Mouse (Mus musculus): ENCODE results near the gene Nr1h2. TPM values are rescaled to one million over a fixed set of nuclear protein-coding genes. Genes with fewer than 3 reads are reported as not detected.

Nr1h2 gene
- total and polyA plus RNA-seq, 3 experiments: 49.7 to 84.8 (median 53.7) TPM

GRCm38 (mm10) chr7:44534656-44535441 is 18.9 kb downstream of the Nr1h2 start:
- no peaks in the 10 kb centered on the region for H3K27me3 ChIP-seq (ENCODE audit: control insufficient read depth, insufficient read depth, low read length)
- 89% methylated on average over 19 of the region's 19 CpGs for WGBS
- no peak for TF ChIP-seq CTCF (IDR thresholded peaks at IDR 0.05)
- no peak for TF ChIP-seq EP300 (IDR thresholded peaks at IDR 0.05; ENCODE audit: insufficient read depth, low read depth, low read length)
- TF ChIP-seq POLR2A (IDR thresholded peaks at IDR 0.05; ENCODE audit: insufficient read depth, low read depth, low read length): no peak
- intact Hi-C loops (cut with DNase I): no loop called here
- no peaks in the 10 kb centered on the region for H3K4me1 ChIP-seq (ENCODE audit: control insufficient read depth, insufficient read depth, low read length)
- H3K4me3 ChIP-seq: no peak overlapping the region
- no peak for DNase-seq
- no peaks in the 10 kb centered on the region for H3K79me2 ChIP-seq (replicated peaks; ENCODE audit: control insufficient read depth, insufficient read depth, low read length)
- H3K36me3 ChIP-seq (ENCODE audit: control insufficient read depth, insufficient read depth, low read length): no peaks in the 10 kb centered on the region
- no peak overlapping the region for H3K9ac ChIP-seq (ENCODE audit: low read depth, low read length)
- H3K27ac ChIP-seq: no peak overlapping the region

DNA sequence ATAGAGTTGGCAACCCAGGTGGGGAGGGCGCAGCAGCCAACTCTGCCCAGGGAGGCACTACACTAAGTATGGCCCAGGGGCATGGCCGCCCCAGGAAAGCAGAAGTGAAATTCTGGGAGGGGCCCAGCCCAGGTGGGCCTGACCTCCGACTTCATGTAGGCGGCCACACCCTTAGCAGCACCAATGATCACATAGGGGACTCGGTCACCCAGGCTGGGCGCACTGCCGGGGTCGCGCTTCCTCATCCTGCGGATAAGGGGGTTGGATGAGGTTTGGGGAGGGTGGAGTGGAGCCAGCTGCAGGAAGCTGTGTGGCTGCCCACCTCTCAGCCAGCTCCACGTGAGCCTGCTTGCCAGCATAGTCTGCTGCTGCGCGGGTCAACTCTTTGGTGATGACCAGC is 19.5 kb downstream of the Nr1h2 start:
- intact Hi-C loops (cut with DNase I): no loop called here
- Histone ChIP-seq H3K4me1 (ENCODE audit: control insufficient read depth, insufficient read depth, low read length) (no peaks in the 10 kb centered on the region), H3K4me3 (no peak overlapping the region), H3K79me2 (replicated peaks; ENCODE audit: control insufficient read depth, insufficient read depth, low read length) (no peaks in the 10 kb centered on the region), H3K27me3 (ENCODE audit: control insufficient read depth, insufficient read depth, low read length) (no peaks in the 10 kb centered on the region), H3K27ac (no peak overlapping the region), H3K9ac (ENCODE audit: low read depth, low read length) (no peak overlapping the region), H3K36me3 (ENCODE audit: control insufficient read depth, insufficient read depth, low read length) (no peaks in the 10 kb centered on the region)
- 85% methylated on average over 13 of the region's 13 CpGs for WGBS
- DNase-seq: peak in 1 of 2 experiments; percentile 56
- TF ChIP-seq CTCF (IDR thresholded peaks at IDR 0.05): no peak
- TF ChIP-seq POLR2A (IDR thresholded peaks at IDR 0.05; ENCODE audit: insufficient read depth, low read depth, low read length): no peak
- no peak for TF ChIP-seq EP300 (IDR thresholded peaks at IDR 0.05; ENCODE audit: insufficient read depth, low read depth, low read length)

GRCm38 (mm10) chr7:44533746-44534045 is 20.1 kb downstream of the Nr1h2 start:
- Histone ChIP-seq H3K36me3 (ENCODE audit: control insufficient read depth, insufficient read depth, low read length) (no peaks in the 10 kb centered on the region), H3K4me1 (ENCODE audit: control insufficient read depth, insufficient read depth, low read length) (no peaks in the 10 kb centered on the region), H3K79me2 (replicated peaks; ENCODE audit: control insufficient read depth, insufficient read depth, low read length) (no peaks in the 10 kb centered on the region), H3K27me3 (ENCODE audit: control insufficient read depth, insufficient read depth, low read length) (no peaks in the 10 kb centered on the region), H3K4me3 (no peak overlapping the region), H3K9ac (ENCODE audit: low read depth, low read length) (no peak overlapping the region), H3K27ac (no peak overlapping the region)
- intact Hi-C loops (cut with DNase I): no loop called here
- TF ChIP-seq CTCF (IDR thresholded peaks at IDR 0.05) (no peak), POLR2A (IDR thresholded peaks at IDR 0.05; ENCODE audit: insufficient read depth, low read depth, low read length) (no peak), EP300 (IDR thresholded peaks at IDR 0.05; ENCODE audit: insufficient read depth, low read depth, low read length) (no peak)
- no peak for DNase-seq
- WGBS: 89% methylated on average over 12 of the region's 12 CpGs

DNA sequence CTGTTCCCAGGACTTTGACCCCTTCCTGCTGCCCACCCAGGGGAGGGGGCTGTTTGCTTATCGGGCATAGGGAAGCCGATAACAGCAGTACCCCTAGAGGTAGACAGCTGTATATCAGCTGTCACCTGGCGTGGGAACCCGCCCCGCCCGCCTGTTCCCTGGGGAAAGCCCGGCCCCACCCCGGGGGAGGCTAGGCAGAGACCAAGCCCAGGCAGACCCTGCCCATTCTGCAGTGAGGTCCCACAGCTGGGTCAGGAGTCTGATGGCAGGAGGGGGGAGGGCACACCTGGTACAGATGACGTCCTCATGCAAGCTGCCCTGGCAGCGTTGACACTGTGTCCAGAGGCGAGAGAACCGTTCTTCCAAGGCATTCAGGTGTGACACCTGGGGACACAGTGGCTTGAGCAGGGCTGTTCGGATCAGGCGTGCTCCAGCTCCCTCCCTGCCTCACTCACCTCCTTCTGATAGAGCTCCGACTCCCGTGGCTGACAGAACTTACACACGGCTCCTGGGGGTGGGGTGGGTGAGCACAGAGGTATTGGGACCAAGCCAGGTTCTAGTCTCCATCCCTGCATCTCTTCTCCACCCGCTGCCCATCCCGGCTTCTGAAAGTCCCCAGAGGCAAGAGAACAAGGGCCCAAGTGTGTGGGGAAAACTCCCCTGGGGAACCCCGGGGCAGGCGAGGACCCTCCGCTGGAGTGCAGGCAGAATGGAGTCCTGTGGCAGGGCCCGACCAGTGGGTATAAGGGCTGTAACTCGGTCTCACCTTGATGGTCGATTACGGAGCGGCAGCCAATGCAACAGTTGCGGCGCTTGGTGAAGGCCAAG is 20.6 kb downstream of the Nr1h2 start:
- no peaks in the 10 kb centered on the region for H3K27me3 ChIP-seq (ENCODE audit: control insufficient read depth, insufficient read depth, low read length)
- no peak for TF ChIP-seq POLR2A (IDR thresholded peaks at IDR 0.05; ENCODE audit: insufficient read depth, low read depth, low read length)
- no peak for TF ChIP-seq CTCF (IDR thresholded peaks at IDR 0.05)
- TF ChIP-seq EP300 (IDR thresholded peaks at IDR 0.05; ENCODE audit: insufficient read depth, low read depth, low read length): no peak
- no peaks in the 10 kb centered on the region for H3K4me1 ChIP-seq (ENCODE audit: control insufficient read depth, insufficient read depth, low read length)
- 90% methylated on average over 29 of the region's 29 CpGs for WGBS
- intact Hi-C loops (cut with DNase I): no loop called here
- H3K4me3 ChIP-seq: no peak overlapping the region
- H3K9ac ChIP-seq (ENCODE audit: low read depth, low read length): no peak overlapping the region
- no peak overlapping the region for H3K27ac ChIP-seq
- no peaks in the 10 kb centered on the region for H3K36me3 ChIP-seq (ENCODE audit: control insufficient read depth, insufficient read depth, low read length)
- no peak for DNase-seq
- H3K79me2 ChIP-seq (replicated peaks; ENCODE audit: control insufficient read depth, insufficient read depth, low read length): no peaks in the 10 kb centered on the region

DNA sequence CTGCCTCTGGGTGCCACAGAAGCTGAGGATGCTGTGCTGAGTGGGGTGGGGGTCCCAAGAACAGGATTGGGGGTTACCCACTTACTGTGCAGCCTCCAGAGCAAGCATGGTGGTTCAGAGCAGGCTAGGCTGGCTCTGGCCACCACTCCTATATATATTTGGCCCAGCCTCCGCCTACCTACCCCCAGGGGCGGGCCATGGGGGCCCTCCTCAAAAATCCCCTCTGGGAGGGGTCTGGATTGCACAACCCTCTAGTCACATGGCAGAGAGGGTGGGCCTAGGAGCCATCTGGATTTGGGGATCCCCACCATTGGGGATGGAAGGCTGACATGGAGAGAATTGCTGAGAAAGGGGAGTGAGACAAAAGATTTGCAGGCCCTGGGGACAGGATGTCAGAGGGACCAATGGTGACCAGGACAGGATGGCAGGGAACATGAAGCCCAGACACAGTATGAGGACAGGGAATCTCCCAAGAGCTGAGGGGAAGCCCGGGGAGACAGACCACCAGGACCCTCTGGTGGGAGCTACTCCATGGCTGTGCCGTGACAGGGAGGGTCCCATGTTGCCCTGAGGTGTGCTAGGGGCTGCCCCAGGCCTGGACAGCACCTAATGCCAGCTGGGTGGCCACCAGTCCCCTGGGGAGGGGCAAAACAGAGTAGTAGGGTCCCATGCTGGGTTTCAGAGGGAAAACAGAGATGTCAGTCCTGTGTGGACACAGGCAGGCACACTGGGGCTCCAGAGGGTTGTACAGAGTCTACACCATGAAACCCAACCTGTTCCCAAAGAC is 21.6 kb downstream of the Nr1h2 start, which contains the start of gene Spib:
Gene Spib, minus strand, starts transcription at position 126 of the 787 bp plus-strand sequence.
- DNase-seq: no peak
- no peaks in the 10 kb centered on the region for H3K36me3 ChIP-seq (ENCODE audit: control insufficient read depth, insufficient read depth, low read length)
- no peak within 1 kb of the TSS for H3K27ac ChIP-seq
- no peaks in the 10 kb centered on the region for H3K4me1 ChIP-seq (ENCODE audit: control insufficient read depth, insufficient read depth, low read length)
- 77% methylated on average over 4 of the region's 4 CpGs for WGBS
- TF ChIP-seq POLR2A (IDR thresholded peaks at IDR 0.05; ENCODE audit: insufficient read depth, low read depth, low read length): no peak
- no peak for TF ChIP-seq CTCF (IDR thresholded peaks at IDR 0.05)
- no peak for TF ChIP-seq EP300 (IDR thresholded peaks at IDR 0.05; ENCODE audit: insufficient read depth, low read depth, low read length)
- H3K79me2 ChIP-seq (replicated peaks; ENCODE audit: control insufficient read depth, insufficient read depth, low read length): no peaks in the 10 kb centered on the region
- intact Hi-C loops (cut with DNase I): no loop called here
- no peaks in the 10 kb centered on the region for H3K27me3 ChIP-seq (ENCODE audit: control insufficient read depth, insufficient read depth, low read length)
- H3K4me3 ChIP-seq: no peak within 1 kb of the TSS
- no peak within 1 kb of the TSS for H3K9ac ChIP-seq (ENCODE audit: low read depth, low read length)

Data from heart, adult 2 months (tissue).